Mouse (Mus musculus) bone marrow macrophage, adult 2 months (primary cell): Measurements from ENCODE around the gene Irf1.

Experiments
- CTCF ChIP-seq: IDR thresholded peaks from 2 replicates; pipeline ENCODE4 v1.5.1; 2012; ENCODE audit warnings: low read depth, mild to moderate bottlenecking, low read length, moderate library complexity
- POLR2A ChIP-seq: IDR thresholded peaks from 2 replicates; pipeline ENCODE4 v1.6.1; 2012; ENCODE audit warnings: mild to moderate bottlenecking, low read depth, low read length, borderline replicate concordance

DNA sequence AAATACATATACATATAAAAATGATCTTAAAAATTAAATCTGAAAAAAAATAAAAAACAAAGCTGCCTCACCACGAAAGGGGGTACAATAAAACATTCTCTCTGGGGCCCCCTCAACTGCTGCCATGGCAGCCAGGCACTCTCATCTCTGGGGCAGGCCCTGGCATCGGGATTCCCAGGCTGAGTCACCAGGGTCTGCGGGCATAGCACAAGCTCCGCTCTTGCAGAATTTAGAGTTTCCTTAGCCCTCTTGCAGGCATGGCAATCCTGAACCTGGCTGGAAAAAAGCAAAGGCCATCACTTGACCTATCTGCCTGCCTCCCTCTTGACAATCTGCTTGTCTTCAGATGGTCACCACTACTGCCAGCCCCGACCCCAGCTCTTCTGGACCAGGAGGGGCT, 8.5 kb upstream of the Irf1 start:
- no peak for TF ChIP-seq CTCF
- no peak for TF ChIP-seq POLR2A
